Mouse (Mus musculus): ENCODE measurements around the gene Klf16. TPM values are rescaled to one million over a fixed set of nuclear protein-coding genes. Genes with fewer than 3 reads are reported as not detected.

Klf16 gene
- polyA plus RNA-seq, 1 experiment from 2014 or later: 8.1 TPM

DNA sequence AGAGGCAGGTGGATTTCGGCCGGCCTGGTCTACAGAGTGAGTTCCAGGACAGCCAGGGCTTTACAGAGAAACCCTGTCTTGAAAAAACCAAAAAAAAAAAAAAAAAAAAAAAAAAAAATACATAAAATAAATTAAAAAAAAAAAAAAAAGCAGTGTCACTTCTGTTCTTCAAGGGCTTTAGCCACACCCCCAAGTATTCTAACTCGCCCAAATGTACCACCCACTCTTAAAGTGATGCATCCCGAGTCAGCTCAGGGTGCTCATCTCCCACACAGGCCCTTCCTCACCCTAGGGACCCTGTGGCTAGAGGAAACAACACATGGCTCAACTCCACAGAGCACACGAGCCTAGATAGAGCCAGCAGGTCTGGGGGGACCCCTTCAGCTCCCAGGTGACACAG, 5.9 kb upstream of the Klf16 start:
- H3K4me1 ChIP-seq: peaks cover 20% of the 10 kb centered on the region
- no peak overlapping the region for H3K9ac ChIP-seq
- no peaks in the 10 kb centered on the region for H3K27me3 ChIP-seq
- no peaks in the 10 kb centered on the region for H3K9me3 ChIP-seq (replicated peaks)
- no peak overlapping the region for H3K4me3 ChIP-seq
- H3K27ac ChIP-seq: no peak overlapping the region
- 93% methylated on average over 5 of the region's 5 CpGs for WGBS
- no peak for ATAC-seq (ENCODE audit: low FRiP score)
- no peak overlapping the region for H3K4me2 ChIP-seq (replicated peaks)
- H3K36me3 ChIP-seq: peaks cover 35% of the 10 kb centered on the region

DNA sequence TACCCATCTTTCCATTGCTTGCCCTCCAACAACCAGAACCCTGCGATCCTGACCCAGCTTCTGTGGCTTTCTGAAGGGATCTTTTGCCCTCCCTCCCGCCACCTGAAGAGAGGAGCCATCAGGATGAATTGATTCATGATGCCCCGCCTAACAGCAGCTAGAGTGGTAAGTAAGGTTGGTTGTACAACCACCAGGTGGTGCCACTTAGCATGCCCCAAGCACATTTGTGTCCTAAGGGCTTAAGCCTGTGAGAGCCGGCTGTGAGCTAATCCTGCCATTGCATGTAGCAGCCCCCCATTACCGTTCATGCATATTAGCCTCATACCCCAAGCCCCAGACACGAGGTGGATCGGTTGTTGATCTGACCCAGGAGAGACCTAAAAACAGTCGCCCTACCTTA, 1.8 kb upstream of the Klf16 start:
- no peak for ATAC-seq (ENCODE audit: low FRiP score)
- WGBS: 9% methylated on average over 8 of the region's 8 CpGs
- Histone ChIP-seq H3K36me3 (peaks cover 13% of the 10 kb centered on the region), H3K9me3 (replicated peaks) (no peaks in the 10 kb centered on the region), H3K4me1 (peaks cover 39% of the 10 kb centered on the region), H3K27ac (0 out of 2 replicates have a peak overlapping the region, but pooled peaks have one; percentile 81), H3K27me3 (no peaks in the 10 kb centered on the region), H3K4me2 (replicated peaks) (peak overlapping the region; percentile 96), H3K9ac (no peak overlapping the region), H3K4me3 (no peak overlapping the region)

DNA sequence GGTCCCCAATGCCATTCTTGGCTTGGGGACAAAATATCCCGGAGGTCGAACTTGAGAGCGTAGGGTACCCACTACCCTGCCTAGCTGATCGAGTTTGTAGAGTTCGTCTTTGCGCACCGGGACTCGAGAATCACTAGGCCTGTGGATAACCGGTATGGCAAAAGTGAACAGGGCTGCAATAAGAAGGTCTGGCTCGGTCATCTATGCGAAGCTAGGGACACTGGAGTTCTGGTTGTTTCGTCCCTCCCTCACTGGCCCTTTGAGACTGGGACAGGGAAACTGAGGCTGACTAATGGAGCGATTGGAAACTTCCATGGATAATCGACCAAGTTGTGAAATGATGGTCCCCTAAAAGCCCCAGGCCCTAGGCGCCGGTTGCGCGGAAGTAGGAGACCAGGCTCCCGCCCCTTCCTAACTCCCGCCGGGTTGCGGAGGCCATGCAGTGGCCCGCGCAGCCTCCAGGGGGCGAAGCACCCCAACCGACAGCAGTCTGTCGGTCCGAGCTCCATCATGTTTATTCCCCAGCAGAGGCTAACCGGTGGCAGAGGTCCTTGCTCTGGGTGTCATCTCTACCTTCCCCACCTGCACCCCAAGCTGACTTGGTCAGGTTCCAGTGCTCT, 1.1 kb upstream of the Klf16 start:
- peak; percentile 38 for ATAC-seq (ENCODE audit: low FRiP score)
- peak overlapping the region; percentile 83; the same call in 1 of the 2 replicates for H3K9ac ChIP-seq
- H3K27me3 ChIP-seq: no peaks in the 10 kb centered on the region
- peaks cover 45% of the 10 kb centered on the region for H3K4me1 ChIP-seq
- H3K4me3 ChIP-seq: peak overlapping the region; percentile 77
- H3K4me2 ChIP-seq (replicated peaks): peak overlapping the region; percentile 96
- H3K9me3 ChIP-seq (replicated peaks): no peaks in the 10 kb centered on the region
- peaks cover 7% of the 10 kb centered on the region for H3K36me3 ChIP-seq
- WGBS: under 1% methylated on average over 29 of the region's 29 CpGs
- H3K27ac ChIP-seq: peak overlapping the region; percentile 81

DNA sequence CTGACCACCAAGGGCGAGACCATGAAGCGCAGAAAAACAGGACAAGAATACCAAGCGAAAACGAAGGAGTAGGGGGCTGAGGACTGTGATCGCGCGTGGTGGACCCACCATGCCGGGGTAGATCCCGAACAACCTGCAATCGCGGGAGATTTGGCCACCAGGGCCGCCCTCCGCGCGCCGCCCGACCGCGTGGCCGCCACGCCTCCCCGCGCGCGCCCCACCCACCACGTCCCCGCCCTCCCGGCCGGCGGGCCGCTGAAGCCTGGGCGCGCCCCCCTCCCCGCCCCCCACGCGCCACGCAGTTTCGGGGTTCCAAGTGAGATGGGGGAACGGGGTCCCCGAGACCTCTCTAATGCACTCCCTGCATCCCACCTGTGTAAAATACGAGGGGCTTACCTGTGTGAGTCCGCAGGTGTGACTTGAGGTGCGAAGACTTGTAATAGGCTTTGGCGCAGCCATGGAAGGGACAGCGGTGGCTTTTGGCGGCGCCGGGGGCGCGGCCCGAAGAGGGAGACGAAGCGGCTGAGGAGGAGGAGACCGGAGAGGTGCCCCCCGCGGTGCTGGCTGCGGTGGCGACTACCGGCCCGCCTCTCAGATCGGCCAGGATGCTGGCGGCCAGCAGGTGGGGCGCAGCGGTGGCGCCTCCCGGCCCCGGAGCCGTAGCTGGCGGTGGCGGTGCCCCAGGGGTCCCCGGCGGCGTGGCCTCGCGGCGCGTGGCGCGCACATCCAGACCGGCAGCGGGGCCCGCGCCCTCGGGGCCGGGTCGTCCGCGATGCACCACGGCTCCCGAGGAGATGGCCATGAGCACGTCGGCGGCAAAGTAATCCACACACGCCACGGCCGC, 548 bp downstream of the Klf16 start:
- Histone ChIP-seq H3K9me3 (replicated peaks) (no peaks in the 10 kb centered on the region), H3K27ac (peak overlapping the region; percentile 81), H3K36me3 (no peaks in the 10 kb centered on the region), H3K4me1 (peaks cover 52% of the 10 kb centered on the region), H3K9ac (peak overlapping the region; percentile 83), H3K4me3 (peak overlapping the region; percentile 77), H3K27me3 (no peaks in the 10 kb centered on the region), H3K4me2 (replicated peaks) (peak overlapping the region; percentile 96)
- under 1% methylated on average over 85 of the region's 96 CpGs for WGBS
- no peak for ATAC-seq (ENCODE audit: low FRiP score)

DNA sequence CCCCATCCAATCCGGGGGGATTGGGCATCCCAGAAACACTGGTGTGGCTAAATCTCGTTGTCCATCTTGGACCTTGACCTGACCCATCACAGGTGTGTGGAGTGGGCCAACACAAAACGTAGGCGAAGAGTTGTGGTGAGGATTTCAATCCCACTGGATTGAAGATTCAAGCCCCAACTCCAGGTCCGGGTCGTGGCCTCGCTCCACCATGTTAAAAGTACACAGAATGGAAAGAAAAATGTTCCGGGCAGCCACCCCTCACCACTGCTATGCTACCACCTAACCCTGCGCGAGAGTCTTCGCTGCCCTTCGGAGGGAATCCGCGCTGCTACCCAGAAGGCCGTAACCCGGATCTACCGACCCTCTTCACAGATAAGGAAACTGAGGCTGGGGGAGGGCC, 1.2 kb downstream of the Klf16 start:
- H3K4me2 ChIP-seq (replicated peaks): peak overlapping the region; percentile 96
- no peaks in the 10 kb centered on the region for H3K27me3 ChIP-seq
- peak overlapping the region; percentile 77 for H3K4me3 ChIP-seq
- no peaks in the 10 kb centered on the region for H3K36me3 ChIP-seq
- no peaks in the 10 kb centered on the region for H3K9me3 ChIP-seq (replicated peaks)
- peak overlapping the region; percentile 83 for H3K9ac ChIP-seq
- ATAC-seq (ENCODE audit: low FRiP score): no peak
- WGBS: 15% methylated on average over 17 of the region's 17 CpGs
- H3K27ac ChIP-seq: no peak overlapping the region
- H3K4me1 ChIP-seq: peaks cover 59% of the 10 kb centered on the region

DNA sequence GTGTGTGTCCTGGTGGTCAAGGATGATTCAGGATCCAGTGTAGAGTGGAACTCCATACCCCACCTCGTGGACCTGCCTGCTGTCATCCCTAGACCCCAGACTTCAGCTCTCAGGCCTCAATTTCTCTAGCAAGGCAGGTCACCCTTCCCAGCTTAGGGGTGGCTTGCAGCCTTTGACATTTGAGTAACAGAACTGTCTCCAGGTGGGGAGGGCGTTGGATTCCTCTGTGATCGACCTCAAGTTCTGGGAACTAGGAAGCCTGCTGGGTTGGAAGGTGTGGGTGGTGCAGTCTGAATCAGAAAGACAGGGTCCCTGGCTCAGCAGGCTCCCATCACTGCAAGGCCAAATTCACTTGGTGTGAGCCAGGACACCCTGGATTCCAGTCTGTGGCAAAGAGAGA, 2.2 kb downstream of the Klf16 start:
- Histone ChIP-seq H3K27me3 (no peaks in the 10 kb centered on the region), H3K4me1 (peaks cover 69% of the 10 kb centered on the region), H3K9ac (0 out of 2 replicates have a peak overlapping the region, but pooled peaks have one; percentile 83), H3K36me3 (no peaks in the 10 kb centered on the region), H3K4me3 (no peak overlapping the region), H3K9me3 (replicated peaks) (no peaks in the 10 kb centered on the region), H3K4me2 (replicated peaks) (peak overlapping the region; percentile 96), H3K27ac (no peak overlapping the region)
- no peak for ATAC-seq (ENCODE audit: low FRiP score)
- 73% methylated on average over 3 of the region's 3 CpGs for WGBS

DNA sequence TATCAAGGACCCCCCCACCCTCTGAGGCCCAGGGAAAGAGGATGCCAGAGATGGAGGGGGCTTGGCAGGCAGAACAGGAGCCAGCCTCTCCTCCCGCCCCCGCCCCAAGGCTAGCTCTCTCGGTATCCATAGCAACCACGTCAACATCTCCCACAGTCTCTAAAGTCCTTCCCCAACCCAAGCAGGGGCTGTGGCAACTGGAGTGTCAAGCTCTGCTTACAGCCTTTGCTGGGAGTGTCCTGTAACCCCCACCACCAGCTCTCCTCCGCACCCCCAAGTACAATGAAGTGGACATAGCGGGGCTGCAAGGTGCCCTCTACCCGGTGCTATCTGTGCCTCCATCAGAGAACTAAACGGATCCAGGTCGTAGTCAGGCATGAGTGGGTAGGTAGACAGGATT, 3.2 kb downstream of the Klf16 start:
- no peak overlapping the region for H3K4me2 ChIP-seq (replicated peaks)

DNA sequence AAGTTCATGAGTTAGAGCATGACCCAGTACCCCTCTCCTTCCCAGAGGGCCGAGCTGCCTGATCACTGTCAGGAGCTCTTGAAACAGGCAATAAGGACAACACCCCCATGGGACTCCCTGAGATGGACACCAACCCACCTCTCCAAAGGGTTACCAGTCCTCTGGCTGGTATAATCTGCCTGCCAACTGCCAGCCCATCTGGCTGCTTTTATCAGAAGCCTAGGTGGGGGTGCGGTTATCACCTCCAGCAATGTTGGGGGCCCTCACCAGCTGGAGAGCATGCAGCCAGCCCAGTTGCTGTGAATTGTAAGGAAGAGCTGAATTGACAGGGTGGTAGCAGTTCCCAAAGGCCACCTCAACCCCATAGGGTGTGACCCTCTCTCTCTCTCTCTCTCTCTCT, 4.6 kb downstream of the Klf16 start:
- Histone ChIP-seq H3K27ac (no peak overlapping the region), H3K4me1 (peaks cover 65% of the 10 kb centered on the region), H3K9me3 (replicated peaks) (no peaks in the 10 kb centered on the region), H3K9ac (no peak overlapping the region), H3K36me3 (peaks cover 11% of the 10 kb centered on the region), H3K4me2 (replicated peaks) (no peak overlapping the region), H3K4me3 (no peak overlapping the region), H3K27me3 (no peaks in the 10 kb centered on the region)
- no peak for ATAC-seq (ENCODE audit: low FRiP score)
- WGBS: 87% methylated on average over 2 of the region's 2 CpGs

More for the DNA sequence above, 3.2 kb downstream of the Klf16 start:
- H3K27ac ChIP-seq: no peak overlapping the region
- WGBS: 54% methylated on average over 9 of the region's 9 CpGs
- ATAC-seq (ENCODE audit: low FRiP score): no peak
- peak overlapping the region; percentile 5; the same call in 1 of the 2 replicates for H3K9ac ChIP-seq
- H3K9me3 ChIP-seq (replicated peaks): no peaks in the 10 kb centered on the region
- H3K27me3 ChIP-seq: no peaks in the 10 kb centered on the region
- no peaks in the 10 kb centered on the region for H3K36me3 ChIP-seq
- peaks cover 73% of the 10 kb centered on the region for H3K4me1 ChIP-seq
- H3K4me3 ChIP-seq: no peak overlapping the region

DNA sequence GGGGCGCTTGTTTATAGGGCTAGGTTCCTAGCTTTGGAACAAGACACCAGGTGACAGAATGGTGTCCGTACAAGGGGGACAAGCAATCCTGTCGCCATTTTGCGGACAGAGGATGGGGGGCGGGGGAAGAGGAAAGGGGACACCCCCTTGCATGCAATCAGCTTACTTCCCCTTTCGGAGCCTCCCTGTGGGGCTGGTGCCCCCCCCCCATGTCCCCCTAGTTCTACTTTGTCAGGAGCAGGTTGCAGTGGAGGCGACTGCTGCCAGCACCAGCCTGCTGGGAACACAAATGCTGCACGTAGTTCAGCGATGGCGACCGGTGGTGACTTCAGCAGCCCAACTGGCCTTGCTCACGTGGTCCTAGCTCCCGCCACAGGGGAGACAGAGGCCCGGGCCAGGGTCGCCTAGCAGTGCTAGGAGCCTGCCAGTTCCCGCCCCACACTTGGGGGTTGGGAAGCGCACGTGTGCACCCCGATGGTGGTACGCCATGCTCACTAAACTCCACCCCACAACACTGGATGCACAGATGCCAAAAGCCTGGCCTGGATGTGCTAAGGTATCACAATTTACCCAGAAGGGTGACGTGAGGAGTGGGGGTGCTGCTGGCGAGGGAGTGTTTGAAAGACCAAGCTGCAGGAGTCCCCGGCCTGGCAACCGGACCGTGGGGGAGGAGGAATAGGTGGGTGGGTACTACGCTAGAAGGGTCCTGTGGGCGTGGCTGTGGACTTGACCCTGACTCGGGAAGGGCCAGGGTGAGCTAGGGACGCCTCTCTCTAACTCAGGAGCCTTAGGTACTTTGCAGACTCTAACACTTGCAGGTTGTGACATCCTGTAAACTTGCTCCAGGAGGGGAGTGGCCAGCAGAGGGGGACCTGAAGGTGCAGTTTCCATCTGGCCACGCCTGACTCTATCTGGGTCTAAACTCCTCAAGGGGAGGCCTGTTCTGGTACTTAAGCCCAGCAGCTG, 6.0 kb downstream of the Klf16 start:
- Histone ChIP-seq H3K4me1 (peaks cover 71% of the 10 kb centered on the region), H3K4me3 (peak overlapping the region; percentile 8), H3K9ac (peak overlapping the region; percentile 64), H3K27me3 (no peaks in the 10 kb centered on the region), H3K36me3 (peaks cover 11% of the 10 kb centered on the region), H3K9me3 (replicated peaks) (no peaks in the 10 kb centered on the region), H3K27ac (peak overlapping the region; percentile 35; the same call in 1 of the 2 replicates), H3K4me2 (replicated peaks) (peak overlapping the region; percentile 46)
- WGBS: 16% methylated on average over 29 of the region's 30 CpGs
- no peak for ATAC-seq (ENCODE audit: low FRiP score)

DNA sequence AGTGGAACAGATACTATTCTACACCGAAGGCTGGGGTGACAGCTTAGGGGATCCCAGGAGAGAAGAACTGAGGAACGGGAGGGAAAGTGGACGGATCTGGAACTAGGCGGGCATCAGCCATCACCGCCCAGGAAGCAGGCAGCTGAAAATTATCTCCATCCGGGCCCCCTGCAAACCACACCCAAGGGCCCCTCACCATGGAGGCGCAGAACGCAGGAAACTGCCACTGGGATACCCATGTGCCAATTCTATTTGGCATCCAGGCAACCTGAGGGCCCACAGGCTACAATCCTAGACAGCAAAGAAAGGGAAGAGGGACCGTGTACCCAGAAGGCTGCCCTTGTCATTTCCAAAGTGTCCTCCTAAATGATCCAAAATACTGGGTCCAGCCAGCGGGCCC, 6.7 kb downstream of the Klf16 start:
- H3K27me3 ChIP-seq: no peaks in the 10 kb centered on the region
- no peak for ATAC-seq (ENCODE audit: low FRiP score)
- H3K36me3 ChIP-seq: peaks cover 11% of the 10 kb centered on the region
- 89% methylated on average over 10 of the region's 10 CpGs for WGBS
- peaks cover 69% of the 10 kb centered on the region for H3K4me1 ChIP-seq
- H3K4me3 ChIP-seq: 0 out of 2 replicates have a peak overlapping the region, but pooled peaks have one; percentile 8
- no peaks in the 10 kb centered on the region for H3K9me3 ChIP-seq (replicated peaks)
- H3K9ac ChIP-seq: peak overlapping the region; percentile 64; the same call in 1 of the 2 replicates
- peak overlapping the region; percentile 46 for H3K4me2 ChIP-seq (replicated peaks)
- no peak overlapping the region for H3K27ac ChIP-seq

DNA sequence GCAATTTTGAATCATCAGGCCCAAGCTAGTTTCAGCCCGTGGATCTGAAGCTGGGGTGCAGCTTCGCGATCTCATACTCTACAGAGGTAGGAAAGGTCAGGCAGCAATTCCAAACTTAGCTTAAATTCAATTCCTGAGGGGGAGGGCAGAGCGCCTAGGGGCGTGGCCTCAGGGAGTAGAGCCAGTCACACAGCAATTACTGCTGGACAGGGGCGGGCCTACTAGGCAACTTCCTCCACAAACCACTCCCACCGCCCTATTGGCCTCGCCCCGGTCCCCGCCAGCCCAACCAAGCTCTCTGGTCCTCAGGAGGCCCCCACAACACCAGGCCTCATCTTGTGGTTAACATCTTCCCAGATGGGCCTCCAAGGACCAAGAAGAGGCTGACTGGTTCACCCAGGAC, 7.5 kb downstream of the Klf16 start:
- Histone ChIP-seq H3K4me3 (no peak overlapping the region), H3K4me2 (replicated peaks) (peak overlapping the region; percentile 13; the same call in 1 of the 2 replicates), H3K4me1 (peaks cover 62% of the 10 kb centered on the region), H3K27me3 (no peaks in the 10 kb centered on the region), H3K36me3 (peaks cover 11% of the 10 kb centered on the region), H3K9me3 (replicated peaks) (no peaks in the 10 kb centered on the region), H3K27ac (peak overlapping the region; percentile 40; the same call in 1 of the 2 replicates), H3K9ac (no peak overlapping the region)
- WGBS: 46% methylated on average over 10 of the region's 10 CpGs
- no peak for ATAC-seq (ENCODE audit: low FRiP score)
